Mouse (Mus musculus): Measurements from ENCODE around the gene Nkg7.

GRCm38 (mm10) chr7:43463976-43464375 lies 27.1 kb downstream of the Nkg7 start:
- TF ChIP-seq CTCF (IDR thresholded peaks at IDR 0.05; ENCODE audit: control insufficient read depth, insufficient read depth, insufficient read length) (no peak), MYOD1 (IDR thresholded peaks at IDR 0.05; ENCODE audit: control insufficient read depth, insufficient read length, low read depth) (no peak), MYOG (IDR thresholded peaks at IDR 0.05; ENCODE audit: control insufficient read depth, extremely low read depth, insufficient read length) (no peak), MAX (IDR thresholded peaks at IDR 0.05) (no peak)
